Mouse (Mus musculus) cerebellum, adult 9-11 months (tissue): ENCODE results near the gene Gm7145.
"Not testable (repeated sequence)": the region's sequence is repeated elsewhere in the genome, so short reads cannot be mapped to it uniquely, and the experiment has no call there.

ENCODE experiments used
- DNase-seq: peaks from one replicate; pipeline ENCODE4 v3.0.0; 2022

The Gm7145 gene

DNA sequence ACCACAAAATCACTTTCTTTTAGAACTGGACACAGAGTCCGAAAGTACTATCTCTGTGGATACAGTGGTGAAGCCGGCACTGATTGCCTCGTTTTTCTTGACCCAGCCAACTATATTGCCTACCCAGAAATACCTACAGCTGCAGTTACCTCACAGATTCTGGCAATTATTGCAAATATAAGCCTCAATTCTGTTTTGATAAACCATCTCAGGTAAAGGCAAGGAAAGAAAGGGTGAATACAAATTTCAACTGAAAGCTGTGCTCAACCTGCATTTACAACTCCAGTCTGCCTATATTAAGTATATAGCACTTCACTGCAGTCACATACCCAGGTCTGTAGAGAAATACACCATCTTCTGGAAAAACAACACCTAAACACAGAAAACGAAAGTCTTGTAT lies at the start of gene Gm7145:
Gm7145 (plus strand) TSS at position 301 of the 400 bp plus-strand sequence.
- no peak for DNase-seq

DNA sequence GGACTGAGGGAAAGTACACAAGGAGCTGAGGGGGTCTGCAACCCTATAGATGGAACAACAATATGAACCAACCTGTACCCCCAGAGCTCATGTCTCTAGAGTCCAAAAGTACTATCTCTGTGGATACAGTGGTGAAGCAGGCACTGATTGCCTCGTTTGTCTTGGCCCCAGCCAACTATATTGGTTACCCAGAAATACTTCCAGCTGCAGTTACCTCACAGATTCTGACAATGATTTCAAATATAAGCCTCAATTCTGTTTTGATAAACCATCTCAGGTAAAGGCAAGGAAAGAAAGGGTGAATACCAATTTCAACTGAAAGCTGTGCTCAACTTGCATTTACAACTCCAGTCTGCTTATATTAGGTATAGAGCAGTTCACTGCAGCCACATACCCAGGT lies 38.0 kb upstream of the Gm7145 start, which contains the start of gene Gm28168:
Gm28168 (plus strand) TSS at position 301 of the 400 bp plus-strand sequence.
- not testable (repeated sequence) for DNase-seq

DNA sequence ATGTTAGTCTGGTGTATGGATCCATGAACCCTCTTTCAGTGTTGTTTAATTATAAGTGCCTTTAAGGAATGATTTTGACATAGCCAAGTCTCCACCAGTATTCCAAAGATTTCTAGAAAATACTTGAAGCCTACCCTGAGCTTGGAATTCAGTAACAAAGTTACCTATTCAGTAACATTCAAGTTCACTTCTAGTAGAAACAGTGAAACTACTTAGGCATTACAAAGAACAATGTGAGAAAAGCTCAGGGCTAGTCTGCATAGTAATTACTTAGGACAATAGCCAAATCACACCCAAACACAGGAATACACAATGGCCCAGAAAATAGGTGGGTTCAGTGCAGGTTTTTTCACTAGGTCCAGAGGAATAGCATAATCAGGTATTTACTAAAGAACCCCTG lies 38.1 kb downstream of the Gm7145 start:
- not testable (repeated sequence) for DNase-seq

DNA sequence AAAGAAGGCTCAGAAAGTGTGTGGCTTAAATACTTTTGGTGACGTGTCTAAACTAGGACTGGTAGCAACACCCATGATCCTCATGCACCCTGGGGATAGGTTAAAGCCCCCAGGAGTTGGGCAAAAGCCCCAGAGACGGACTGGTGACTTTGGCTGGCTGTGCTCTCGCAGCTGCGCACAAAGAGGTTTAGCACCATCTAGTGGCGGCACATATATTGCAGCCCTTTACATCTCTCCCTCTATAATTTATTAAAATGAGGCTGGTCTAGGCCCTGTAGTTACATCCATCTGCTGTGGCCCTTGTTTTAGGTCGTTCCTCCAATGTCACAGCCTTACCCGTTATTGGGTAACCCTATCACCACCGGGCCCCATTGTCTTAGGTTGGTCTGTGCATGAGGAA lies 47.0 kb downstream of the Gm7145 start:
- DNase-seq, result not testable (repeated sequence)
